Mouse (Mus musculus): ENCODE data around the gene Tex14. TPM values are rescaled to one million over a fixed set of nuclear protein-coding genes. Genes with fewer than 3 reads are reported as not detected.

Tex14 gene
- polyA plus RNA-seq, 1 experiment from 2014 or later: 0.45 TPM

- H3K27me3 ChIP-seq (ENCODE audit: control insufficient read depth, insufficient read depth, low read length): no peaks in the 10 kb centered on the region
- peaks cover 47% of the 10 kb centered on the region for H3K36me3 ChIP-seq (ENCODE audit: control insufficient read depth, insufficient read depth, low read length)
- DNase-seq (ENCODE audit: low spot score): no peak
- H3K4me1 ChIP-seq (ENCODE audit: control insufficient read depth, insufficient read depth, low read length): no peaks in the 10 kb centered on the region
- no peak overlapping the region for H3K4me2 ChIP-seq (ENCODE audit: low read depth)
- H3K9me3 ChIP-seq (ENCODE audit: control insufficient read depth, low read length): no peaks in the 10 kb centered on the region
- no peak overlapping the region for H3K9ac ChIP-seq (ENCODE audit: low read length)
- no peak overlapping the region for H3K4me3 ChIP-seq (ENCODE audit: low read depth, low read length)
- WGBS: 96% methylated on average over 9 of the region's 9 CpGs
- no peak for ATAC-seq (ENCODE audit: insufficient read depth, low FRiP score, low TSS enrichment)
- no peak overlapping the region for H3K27ac ChIP-seq (ENCODE audit: low read depth, low read length)
Measured at GRCm38 (mm10) chr11:87602234-87602633, 197.4 kb downstream of the Tex14 start.

- Histone ChIP-seq H3K4me3 (ENCODE audit: low read depth, low read length) (no peak overlapping the region), H3K27ac (ENCODE audit: low read depth, low read length) (no peak overlapping the region), H3K27me3 (ENCODE audit: control insufficient read depth, insufficient read depth, low read length) (no peaks in the 10 kb centered on the region), H3K4me2 (ENCODE audit: low read depth) (no peak overlapping the region), H3K9ac (ENCODE audit: low read length) (no peak overlapping the region), H3K9me3 (ENCODE audit: control insufficient read depth, low read length) (no peaks in the 10 kb centered on the region), H3K36me3 (ENCODE audit: control insufficient read depth, insufficient read depth, low read length) (peaks cover 44% of the 10 kb centered on the region), H3K4me1 (ENCODE audit: control insufficient read depth, insufficient read depth, low read length) (no peaks in the 10 kb centered on the region)
- DNase-seq (ENCODE audit: low spot score) (no peak), ATAC-seq (ENCODE audit: insufficient read depth, low FRiP score, low TSS enrichment) (no peak)
- 92% methylated on average over 2 of the region's 2 CpGs for WGBS
Measured at GRCm38 (mm10) chr11:87603571-87603970, 198.7 kb downstream of the Tex14 start.

Other genes starting within 250 kb of the Tex14 start
- gene Ppm1e, start 46.0 kb upstream of the Tex14 start, polyA plus RNA-seq (2014; fragmentation: Nextera tagmentation; extraction: Ambion mirVana): 13.3 and 15.5 TPM in 2 replicates
- 13.0 and 13.4 TPM in 2 replicates for gene Rad51c, start 111 bp upstream of the Tex14 start, polyA plus RNA-seq (2014; fragmentation: Nextera tagmentation; extraction: Ambion mirVana)
- gene Gm11492, start 161.6 kb downstream of the Tex14 start, polyA plus RNA-seq (2014; fragmentation: Nextera tagmentation; extraction: Ambion mirVana): not detected in 2 replicates
- gene Sept4, start 163.8 kb downstream of the Tex14 start, polyA plus RNA-seq (2014; fragmentation: Nextera tagmentation; extraction: Ambion mirVana): 8.0 and 8.8 TPM in 2 replicates
- 84.9 and 95.9 TPM in 2 replicates for gene Mtmr4, start 187.1 kb downstream of the Tex14 start, polyA plus RNA-seq (2014; fragmentation: Nextera tagmentation; extraction: Ambion mirVana)
- gene Hsf5, start 212.1 kb downstream of the Tex14 start, polyA plus RNA-seq (2014; fragmentation: Nextera tagmentation; extraction: Ambion mirVana): 0.18 and 0.24 TPM in 2 replicates